In the genomic region with DNA sequence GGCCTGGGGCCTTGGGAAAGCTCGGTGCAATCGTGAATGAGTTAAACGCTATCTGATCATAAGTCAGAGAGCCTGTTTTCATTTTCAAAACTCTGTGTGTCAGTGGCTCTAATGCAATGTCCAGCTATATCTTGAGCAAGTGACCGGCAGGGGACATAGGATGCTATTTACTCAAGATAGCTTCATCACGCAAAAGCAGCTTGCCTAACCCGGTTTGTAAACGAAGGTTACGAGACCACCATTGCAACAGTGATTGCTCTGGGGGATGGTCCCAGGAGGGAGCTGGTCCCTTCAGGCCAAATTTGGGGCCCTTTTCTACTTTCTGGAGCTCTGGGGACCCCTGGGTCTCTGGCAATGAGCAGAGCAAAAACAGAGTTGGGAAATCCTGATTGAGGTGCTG, we compare ENCODE assay signal across 11 mouse cellular contexts.
"Had no signal": no experiment of that assay in that cellular context is flagged by ENCODE, and none has a peak within 500 bp of the region (broad histone marks: within the 10 kb centered on the region; RNA-seq: fewer than 3 reads in every experiment).

No protein-coding gene starts in this region.

- DNase-seq: kidney, adult 8-10 months; kidney, postnatal 25 days; lung, adult 2 months; lung, postnatal 10 days; lung, postnatal 4 days; right cerebral cortex, postnatal 25 days; thymus, postnatal 14 days had no signal

- H3K9ac ChIP-seq: midbrain, embryonic 12.5 days had no signal

- ATAC-seq: midbrain, embryonic 16.5 days had no signal

- H3K9me3 ChIP-seq: limb, embryonic 10.5 days; midbrain, embryonic 12.5 days had no signal

- H3K36me3 ChIP-seq: limb, embryonic 10.5 days; midbrain, embryonic 12.5 days had no signal

- H3K27me3 ChIP-seq: midbrain, embryonic 12.5 days had no signal

- H3K4me3 ChIP-seq: left cerebral cortex, adult 2 months; limb, embryonic 10.5 days; midbrain, embryonic 12.5 days had no signal

- H3K4me1 ChIP-seq: limb, embryonic 10.5 days; midbrain, embryonic 12.5 days had no signal

- H3K4me2 ChIP-seq: midbrain, embryonic 12.5 days had no signal

- H3K27ac ChIP-seq: left cerebral cortex, adult 2 months; limb, embryonic 10.5 days; midbrain, embryonic 12.5 days had no signal
